Mouse (Mus musculus): ENCODE measurements around the gene Sdhb.

Gene Sdhb

GRCm38 (mm10) chr4:140995811-140996210 lies 34.8 kb downstream of the Sdhb start:
- in situ Hi-C loops (cut with MboI; ENCODE audit: low pct_unique_long_range_greater_than_20kb in 1 of 2, low sequenced_read_pairs in 2 of 2, unreplicated experiment in 1 of 2) = no loop called here

- in situ Hi-C loops (cut with MboI; ENCODE audit: low pct_unique_long_range_greater_than_20kb in 1 of 2, low sequenced_read_pairs in 2 of 2, unreplicated experiment in 1 of 2) = no loop called here
These were observed 35.8 kb downstream of the Sdhb start for GRCm38 (mm10) chr4:140996812-140997211.

- in situ Hi-C loops (cut with MboI; ENCODE audit: low pct_unique_long_range_greater_than_20kb in 1 of 2, low sequenced_read_pairs in 2 of 2, unreplicated experiment in 1 of 2) = no loop called here
These were observed 45.0 kb downstream of the Sdhb start for GRCm38 (mm10) chr4:141005983-141006382.

- in situ Hi-C loops (cut with MboI; ENCODE audit: low pct_unique_long_range_greater_than_20kb in 1 of 2, low sequenced_read_pairs in 2 of 2, unreplicated experiment in 1 of 2) = no loop called here
These were observed 47.0 kb downstream of the Sdhb start for GRCm38 (mm10) chr4:141008028-141008427.

GRCm38 (mm10) chr4:141010118-141010517 lies 49.1 kb downstream of the Sdhb start, which contains the start of gene Mfap2:
TSS of gene Mfap2 (plus strand) at chr4:141010418.
- in situ Hi-C loops (cut with MboI; ENCODE audit: low pct_unique_long_range_greater_than_20kb in 1 of 2, low sequenced_read_pairs in 2 of 2, unreplicated experiment in 1 of 2) = no loop called here

- in situ Hi-C loops (cut with MboI; ENCODE audit: low pct_unique_long_range_greater_than_20kb in 1 of 2, low sequenced_read_pairs in 2 of 2, unreplicated experiment in 1 of 2) = no loop called here
These were observed 49.5 kb downstream of the Sdhb start for GRCm38 (mm10) chr4:141010526-141010925.

GRCm38 (mm10) chr4:141010941-141011429 lies 50.0 kb downstream of the Sdhb start:
- in situ Hi-C loops (cut with MboI; ENCODE audit: low pct_unique_long_range_greater_than_20kb in 1 of 2, low sequenced_read_pairs in 2 of 2, unreplicated experiment in 1 of 2) = no loop called here

GRCm38 (mm10) chr4:141011556-141012328 lies 50.7 kb downstream of the Sdhb start:
- in situ Hi-C loops (cut with MboI; ENCODE audit: low pct_unique_long_range_greater_than_20kb in 1 of 2, low sequenced_read_pairs in 2 of 2, unreplicated experiment in 1 of 2) = no loop called here

- in situ Hi-C loops (cut with MboI; ENCODE audit: low pct_unique_long_range_greater_than_20kb in 1 of 2, low sequenced_read_pairs in 2 of 2, unreplicated experiment in 1 of 2) = no loop called here
These were observed 51.6 kb downstream of the Sdhb start for GRCm38 (mm10) chr4:141012558-141012957.

- in situ Hi-C loops (cut with MboI; ENCODE audit: low pct_unique_long_range_greater_than_20kb in 1 of 2, low sequenced_read_pairs in 2 of 2, unreplicated experiment in 1 of 2) = no loop called here
These were observed 53.1 kb downstream of the Sdhb start for GRCm38 (mm10) chr4:141014114-141014513.

GRCm38 (mm10) chr4:141014856-141015255 lies 53.9 kb downstream of the Sdhb start:
- in situ Hi-C loops (cut with MboI; ENCODE audit: low pct_unique_long_range_greater_than_20kb in 1 of 2, low sequenced_read_pairs in 2 of 2, unreplicated experiment in 1 of 2) = no loop called here

GRCm38 (mm10) chr4:141015356-141015755 lies 54.4 kb downstream of the Sdhb start:
- in situ Hi-C loops (cut with MboI; ENCODE audit: low pct_unique_long_range_greater_than_20kb in 1 of 2, low sequenced_read_pairs in 2 of 2, unreplicated experiment in 1 of 2) = no loop called here

GRCm38 (mm10) chr4:141016311-141016710 lies 55.3 kb downstream of the Sdhb start:
- in situ Hi-C loops (cut with MboI; ENCODE audit: low pct_unique_long_range_greater_than_20kb in 1 of 2, low sequenced_read_pairs in 2 of 2, unreplicated experiment in 1 of 2) = no loop called here

GRCm38 (mm10) chr4:141017657-141018436 lies 56.8 kb downstream of the Sdhb start:
- in situ Hi-C loops (cut with MboI; ENCODE audit: low pct_unique_long_range_greater_than_20kb in 1 of 2, low sequenced_read_pairs in 2 of 2, unreplicated experiment in 1 of 2) = no loop called here

- in situ Hi-C loops (cut with MboI; ENCODE audit: low pct_unique_long_range_greater_than_20kb in 1 of 2, low sequenced_read_pairs in 2 of 2, unreplicated experiment in 1 of 2) = loop anchor here in 1 of 2 experiments (10.0 kb wide), 1 partner anchor 45 kb away; no protein-coding TSS in a partner anchor
These were observed 59.2 kb downstream of the Sdhb start for GRCm38 (mm10) chr4:141020220-141020619.

- in situ Hi-C loops (cut with MboI; ENCODE audit: low pct_unique_long_range_greater_than_20kb in 1 of 2, low sequenced_read_pairs in 2 of 2, unreplicated experiment in 1 of 2) = loop anchor here in 1 of 2 experiments (10.0 kb wide), 1 partner anchor 46 kb away; no protein-coding TSS in a partner anchor
These were observed 60.0 kb downstream of the Sdhb start for GRCm38 (mm10) chr4:141020811-141021613.

- in situ Hi-C loops (cut with MboI; ENCODE audit: low pct_unique_long_range_greater_than_20kb in 1 of 2, low sequenced_read_pairs in 2 of 2, unreplicated experiment in 1 of 2) = loop anchor here in 1 of 2 experiments (10.0 kb wide), 1 partner anchor 47 kb away; no protein-coding TSS in a partner anchor
These were observed 60.6 kb downstream of the Sdhb start for GRCm38 (mm10) chr4:141021614-141021929.

- in situ Hi-C loops (cut with MboI; ENCODE audit: low pct_unique_long_range_greater_than_20kb in 1 of 2, low sequenced_read_pairs in 2 of 2, unreplicated experiment in 1 of 2) = loop anchor here in 1 of 2 experiments (10.0 kb wide), 1 partner anchor 49 kb away; no protein-coding TSS in a partner anchor
These were observed 63.0 kb downstream of the Sdhb start for GRCm38 (mm10) chr4:141024052-141024451.

Data from mouse embryonic stem cell (cell line).